Mouse (Mus musculus): ENCODE measurements around the gene Prr3. TPM values are rescaled to one million over a fixed set of nuclear protein-coding genes. Genes with fewer than 3 reads are reported as not detected.

Prr3 gene
- polyA plus RNA-seq, 1 experiment from 2014 or later: 6.1 TPM

DNA sequence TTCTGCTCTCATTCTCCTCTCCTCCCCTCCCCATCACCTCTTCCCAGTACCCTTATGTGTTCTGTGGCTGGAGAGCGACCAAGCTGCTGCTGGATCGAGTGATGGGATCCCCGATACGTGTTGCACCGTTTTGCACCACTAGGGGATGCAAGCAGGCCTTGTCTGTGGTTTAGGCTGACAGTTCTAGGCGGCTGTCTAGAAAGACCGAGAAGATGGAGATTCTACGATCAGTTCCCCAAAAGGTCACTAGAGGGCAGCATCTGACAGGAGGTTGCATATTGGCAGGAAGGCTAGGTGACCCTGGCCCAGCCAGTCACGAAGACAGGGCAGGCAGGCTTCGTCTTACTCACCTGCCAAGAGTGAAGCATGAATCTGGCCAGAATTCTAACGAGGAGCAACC is 16.9 kb upstream of the Prr3 start:
- peak overlapping the region; percentile 49 for H3K4me3 ChIP-seq (ENCODE audit: low read depth, low read length)
- TF ChIP-seq CTCF (IDR thresholded peaks at IDR 0.05; ENCODE audit: low read depth) (peak; percentile 100), EP300 (IDR thresholded peaks at IDR 0.05; ENCODE audit: low read depth) (no peak)
- peaks cover 35% of the 10 kb centered on the region for H3K4me1 ChIP-seq (ENCODE audit: insufficient read depth)
- ATAC-seq: peak; percentile 49
- H3K4me2 ChIP-seq (ENCODE audit: low read depth, low read length): peak overlapping the region; percentile 66
- H3K27me3 ChIP-seq (ENCODE audit: insufficient read depth, low read length): no peaks in the 10 kb centered on the region
- peak; percentile 96 for DNase-seq
- H3K36me3 ChIP-seq (replicated peaks; ENCODE audit: insufficient read depth, low read length): no peaks in the 10 kb centered on the region
- 1% methylated on average over 11 of the region's 11 CpGs for WGBS (ENCODE audit: insufficient replicate concordance)
- peak overlapping the region; percentile 77 for H3K27ac ChIP-seq (ENCODE audit: low read depth)
- H3K9me3 ChIP-seq (ENCODE audit: low read length): no peaks in the 10 kb centered on the region
- 0 out of 2 replicates have a peak overlapping the region, but pooled peaks have one; percentile 45 for H3K9ac ChIP-seq (replicated peaks)

DNA sequence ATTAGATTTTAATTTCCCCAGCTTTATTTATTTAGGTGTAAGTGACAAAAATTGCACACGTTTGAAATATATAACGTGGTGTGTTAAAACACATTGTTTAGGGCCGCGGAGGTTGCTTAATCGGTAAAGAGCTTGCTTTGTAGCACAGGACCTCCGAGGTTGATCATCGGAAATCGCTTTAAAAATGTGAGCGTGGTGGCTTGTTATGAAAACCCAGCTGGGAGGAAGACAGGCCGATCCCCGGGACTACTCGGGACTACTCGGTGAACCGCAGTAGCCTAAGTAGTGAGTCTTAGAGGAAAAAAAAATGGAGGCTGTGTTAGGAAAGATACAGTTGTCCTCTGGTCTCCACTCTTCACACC is 14.8 kb upstream of the Prr3 start:
- WGBS (ENCODE audit: insufficient replicate concordance): 2% methylated on average over 14 of the region's 14 CpGs
- Histone ChIP-seq H3K4me1 (ENCODE audit: insufficient read depth) (peaks cover 24% of the 10 kb centered on the region), H3K27ac (ENCODE audit: low read depth) (peak overlapping the region; percentile 86), H3K9ac (replicated peaks) (peak overlapping the region; percentile 70), H3K4me3 (ENCODE audit: low read depth, low read length) (peak overlapping the region; percentile 63), H3K4me2 (ENCODE audit: low read depth, low read length) (peak overlapping the region; percentile 74), H3K27me3 (ENCODE audit: insufficient read depth, low read length) (no peaks in the 10 kb centered on the region), H3K36me3 (replicated peaks; ENCODE audit: insufficient read depth, low read length) (no peaks in the 10 kb centered on the region), H3K9me3 (ENCODE audit: low read length) (no peaks in the 10 kb centered on the region)
- ATAC-seq (no peak), DNase-seq (no peak)
- no peak for TF ChIP-seq EP300 (IDR thresholded peaks at IDR 0.05; ENCODE audit: low read depth)
- TF ChIP-seq CTCF (IDR thresholded peaks at IDR 0.05; ENCODE audit: low read depth): no peak

DNA sequence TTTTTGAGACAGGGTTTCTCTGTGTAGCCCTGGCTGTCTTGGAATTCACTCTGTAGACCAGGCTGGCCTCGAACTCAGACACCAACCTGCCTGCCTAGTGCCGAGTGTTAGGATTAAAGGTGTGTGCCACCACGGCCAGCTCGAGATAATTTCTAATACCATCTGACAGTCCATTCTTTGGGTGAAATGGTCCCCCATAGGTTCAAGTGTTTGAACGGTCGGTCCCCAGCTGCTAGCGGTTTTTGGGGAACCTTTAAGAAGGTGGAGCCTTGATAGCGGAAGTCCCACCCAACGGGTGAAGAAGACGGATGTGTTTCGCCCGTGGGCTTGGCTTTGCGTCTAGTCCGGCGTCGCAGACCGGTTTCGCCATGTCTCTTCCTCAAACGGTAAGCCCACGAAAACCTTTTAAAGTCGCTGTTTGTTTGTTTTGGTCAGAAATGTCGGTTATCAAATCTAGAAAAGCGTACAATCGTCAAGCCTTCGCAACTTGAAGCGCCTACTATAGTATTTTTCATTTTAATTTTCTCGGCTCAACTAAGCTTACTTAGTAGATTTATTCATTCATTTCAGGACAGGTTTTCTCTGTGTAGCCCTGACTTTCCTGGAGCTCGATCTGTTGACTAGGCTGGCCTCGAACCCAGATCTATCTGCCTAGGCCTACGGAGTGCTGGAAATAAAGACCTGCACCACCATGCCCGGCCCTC is 14.3 kb upstream of the Prr3 start:
- Histone ChIP-seq H3K27ac (ENCODE audit: low read depth) (peak overlapping the region; percentile 86), H3K4me1 (ENCODE audit: insufficient read depth) (peaks cover 22% of the 10 kb centered on the region), H3K36me3 (replicated peaks; ENCODE audit: insufficient read depth, low read length) (no peaks in the 10 kb centered on the region), H3K4me2 (ENCODE audit: low read depth, low read length) (peak overlapping the region; percentile 74), H3K27me3 (ENCODE audit: insufficient read depth, low read length) (no peaks in the 10 kb centered on the region), H3K4me3 (ENCODE audit: low read depth, low read length) (peak overlapping the region; percentile 63), H3K9me3 (ENCODE audit: low read length) (no peaks in the 10 kb centered on the region), H3K9ac (replicated peaks) (peak overlapping the region; percentile 70)
- TF ChIP-seq CTCF (IDR thresholded peaks at IDR 0.05; ENCODE audit: low read depth) (no peak), EP300 (IDR thresholded peaks at IDR 0.05; ENCODE audit: low read depth) (0 out of 2 replicates have a peak, but pooled peaks have one; percentile 9)
- DNase-seq: peak; percentile 86
- 2% methylated on average over 31 of the region's 31 CpGs for WGBS (ENCODE audit: insufficient replicate concordance)
- peak; percentile 55 for ATAC-seq

DNA sequence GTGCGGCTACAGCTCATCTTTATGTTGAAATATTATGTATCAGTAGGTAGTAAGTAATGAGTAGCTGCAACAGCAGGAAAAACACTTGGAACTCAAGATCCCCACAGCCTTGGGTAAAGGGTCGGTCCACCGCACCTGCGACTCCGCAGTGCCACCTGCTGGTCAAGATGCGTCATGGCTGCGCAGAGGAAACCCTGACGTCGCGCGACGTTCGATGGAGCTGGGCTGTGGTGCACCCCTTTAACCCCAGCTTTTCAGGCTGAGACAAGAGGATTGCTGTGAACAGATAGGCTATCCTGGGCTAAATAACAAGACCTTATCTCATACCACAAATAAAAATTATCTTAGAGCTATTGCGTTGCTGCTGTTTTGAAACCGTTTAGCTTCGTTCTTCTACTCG is 13.6 kb upstream of the Prr3 start:
- DNase-seq: peak; percentile 89
- Histone ChIP-seq H3K27ac (ENCODE audit: low read depth) (peak overlapping the region; percentile 86; the same call in 1 of the 2 replicates), H3K36me3 (replicated peaks; ENCODE audit: insufficient read depth, low read length) (peaks cover 1% of the 10 kb centered on the region; the same call in 1 of the 2 replicates), H3K4me3 (ENCODE audit: low read depth, low read length) (peak overlapping the region; percentile 63), H3K27me3 (ENCODE audit: insufficient read depth, low read length) (no peaks in the 10 kb centered on the region), H3K9me3 (ENCODE audit: low read length) (no peaks in the 10 kb centered on the region), H3K4me1 (ENCODE audit: insufficient read depth) (peaks cover 18% of the 10 kb centered on the region), H3K9ac (replicated peaks) (peak overlapping the region; percentile 70; the same call in 1 of the 2 replicates), H3K4me2 (ENCODE audit: low read depth, low read length) (peak overlapping the region; percentile 74)
- WGBS (ENCODE audit: insufficient replicate concordance): 4% methylated on average over 17 of the region's 17 CpGs
- TF ChIP-seq CTCF (IDR thresholded peaks at IDR 0.05; ENCODE audit: low read depth) (peak; percentile 100), EP300 (IDR thresholded peaks at IDR 0.05; ENCODE audit: low read depth) (no peak)
- ATAC-seq: peak; percentile 64

DNA sequence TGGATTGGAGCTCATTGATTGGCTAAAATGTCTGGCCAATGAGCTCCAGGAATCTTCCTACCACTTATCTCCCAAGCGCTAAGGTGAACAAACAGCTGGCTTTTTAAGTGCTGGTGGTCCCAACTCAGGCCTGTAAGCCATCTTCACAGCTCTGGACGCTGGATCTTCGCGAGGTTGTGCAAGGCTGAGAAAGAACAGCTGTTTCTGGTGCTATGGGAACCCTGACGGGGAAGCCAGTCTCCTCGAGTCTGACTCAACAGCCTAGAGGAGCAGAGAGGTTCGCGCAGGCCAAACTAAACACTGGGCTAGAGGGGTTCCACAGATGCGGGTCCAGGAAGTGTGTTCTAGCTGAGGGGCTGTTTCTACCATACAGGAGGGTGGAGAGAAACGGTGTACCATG is 11.7 kb upstream of the Prr3 start:
- peaks cover 3% of the 10 kb centered on the region; the same call in 1 of the 2 replicates for H3K4me1 ChIP-seq (ENCODE audit: insufficient read depth)
- H3K27me3 ChIP-seq (ENCODE audit: insufficient read depth, low read length): no peaks in the 10 kb centered on the region
- H3K4me2 ChIP-seq (ENCODE audit: low read depth, low read length): no peak overlapping the region
- ATAC-seq (no peak), DNase-seq (no peak)
- H3K36me3 ChIP-seq (replicated peaks; ENCODE audit: insufficient read depth, low read length): peaks cover 10% of the 10 kb centered on the region; the same call in 1 of the 2 replicates
- no peak for TF ChIP-seq EP300 (IDR thresholded peaks at IDR 0.05; ENCODE audit: low read depth)
- no peak for TF ChIP-seq CTCF (IDR thresholded peaks at IDR 0.05; ENCODE audit: low read depth)
- H3K4me3 ChIP-seq (ENCODE audit: low read depth, low read length): no peak overlapping the region
- 28% methylated on average over 10 of the region's 10 CpGs for WGBS (ENCODE audit: insufficient replicate concordance)
- H3K27ac ChIP-seq (ENCODE audit: low read depth): no peak overlapping the region
- H3K9ac ChIP-seq (replicated peaks): no peak overlapping the region
- H3K9me3 ChIP-seq (ENCODE audit: low read length): no peaks in the 10 kb centered on the region

DNA sequence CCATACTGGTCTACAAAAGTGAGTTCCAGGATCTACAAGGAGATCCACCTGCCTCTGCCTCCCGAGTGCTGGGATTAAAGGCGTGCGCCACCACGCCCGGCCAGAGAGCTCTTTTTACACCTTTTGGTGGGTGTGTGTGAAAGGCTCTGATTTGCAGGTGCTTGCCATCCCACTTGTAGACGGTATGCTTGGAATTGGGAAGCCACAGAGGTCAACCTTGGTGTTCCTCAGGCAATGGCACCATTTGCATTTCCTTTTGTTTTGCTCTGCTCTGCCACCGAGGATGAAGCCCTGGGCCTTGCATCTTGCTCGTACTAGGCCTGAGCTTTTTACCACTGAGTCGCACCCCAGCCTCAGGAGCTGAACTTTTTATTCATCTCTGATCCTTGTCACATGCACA is 1.7 kb upstream of the Prr3 start:
- peaks cover 10% of the 10 kb centered on the region for H3K4me1 ChIP-seq (ENCODE audit: insufficient read depth)
- no peak overlapping the region for H3K4me3 ChIP-seq (ENCODE audit: low read depth, low read length)
- H3K27ac ChIP-seq (ENCODE audit: low read depth): no peak overlapping the region
- H3K36me3 ChIP-seq (replicated peaks; ENCODE audit: insufficient read depth, low read length): peaks cover 22% of the 10 kb centered on the region
- H3K9me3 ChIP-seq (ENCODE audit: low read length): no peaks in the 10 kb centered on the region
- ATAC-seq (no peak), DNase-seq (no peak)
- H3K4me2 ChIP-seq (ENCODE audit: low read depth, low read length): no peak overlapping the region
- 86% methylated on average over 9 of the region's 9 CpGs for WGBS (ENCODE audit: insufficient replicate concordance)
- no peak for TF ChIP-seq EP300 (IDR thresholded peaks at IDR 0.05; ENCODE audit: low read depth)
- TF ChIP-seq CTCF (IDR thresholded peaks at IDR 0.05; ENCODE audit: low read depth): no peak
- H3K27me3 ChIP-seq (ENCODE audit: insufficient read depth, low read length): no peaks in the 10 kb centered on the region
- no peak overlapping the region for H3K9ac ChIP-seq (replicated peaks)
